Mouse (Mus musculus) ES-E14 (cell line): ENCODE data around the gene BC049715. TPM values are rescaled to one million over a fixed set of nuclear protein-coding genes. Genes with fewer than 3 reads are reported as not detected.

Source experiments
- DNase-seq: peaks from one replicate; pipeline ENCODE4 v3.0.0-alpha.2; 2013; ENCODE audit warnings: low read depth, low spot score
- H3K27ac ChIP-seq: 2 replicates; pipeline ENCODE4 v1.5.1; 2012; ENCODE audit warnings: low read depth, mild to moderate bottlenecking, low read length, moderate library complexity, mixed read lengths; ENCODE audit not compliant: poor library complexity, insufficient read depth, severe bottlenecking
- H3K36me3 ChIP-seq: 2 replicates; pipeline ENCODE4 v1.6.1; 2012; ENCODE audit warnings: mild to moderate bottlenecking, low read length, moderate library complexity, mixed read lengths; ENCODE audit not compliant: control insufficient read depth, poor library complexity, insufficient read depth, severe bottlenecking
- H3K4me1 ChIP-seq, 2 experiments: fragments of 150-350 bp in 1 of 2; sonication (generic) in 1 of 2; 2 replicates each; pipeline ENCODE4 v1.6.1; 2012; ENCODE audit warnings: low read length in 2 of 2, mild to moderate bottlenecking in 1 of 2, mixed read lengths in 1 of 2; ENCODE audit not compliant: control insufficient read depth in 2 of 2, insufficient read depth in 2 of 2, poor library complexity in 1 of 2
- H3K4me3 ChIP-seq, 2 experiments: fragments of 150-350 bp in 1 of 2; sonication (generic) in 1 of 2; 2 replicates each; pipeline ENCODE4 v1.5.1; 2012; ENCODE audit warnings: low read length in 2 of 2, low read depth in 1 of 2, mild to moderate bottlenecking in 1 of 2, mixed read lengths in 1 of 2; ENCODE audit not compliant: insufficient read depth in 1 of 2, poor library complexity in 1 of 2, severe bottlenecking in 1 of 2
- H3K9ac ChIP-seq: 2 replicates; pipeline ENCODE4 v1.6.1; 2012; ENCODE audit warnings: low read depth, mild to moderate bottlenecking, low read length, mixed read lengths; ENCODE audit not compliant: poor library complexity, insufficient read depth, severe bottlenecking
- H3K9me3 ChIP-seq: fragments of 150-350 bp; sonication (generic); 2 replicates; pipeline ENCODE4 v1.6.1; 2012; ENCODE audit warnings: low read depth, mild to moderate bottlenecking, low read length; ENCODE audit not compliant: control insufficient read depth, insufficient read depth
- CHD2 ChIP-seq: IDR thresholded peaks from 2 replicates; pipeline ENCODE4 v1.6.1; 2014; ENCODE audit warnings: mild to moderate bottlenecking, low read depth, low read length, inconsistent platforms
- HCFC1 ChIP-seq: IDR thresholded peaks from 2 replicates; pipeline ENCODE4 v1.6.1; 2012; ENCODE audit warnings: low read length, inconsistent platforms, borderline replicate concordance; ENCODE audit not compliant: insufficient read depth
- MAFK ChIP-seq: IDR thresholded peaks from 2 replicates; pipeline ENCODE4 v1.6.1; 2014; ENCODE audit warnings: mild to moderate bottlenecking, low read depth, low read length, inconsistent platforms; ENCODE audit not compliant: insufficient read depth
- ZC3H11A ChIP-seq: IDR thresholded peaks from 2 replicates; pipeline ENCODE4 v1.6.1; 2012; ENCODE audit warnings: low read depth, mild to moderate bottlenecking, inconsistent platforms, low read length, borderline replicate concordance
- ZNF384 ChIP-seq: IDR thresholded peaks from 2 replicates; pipeline ENCODE4 v1.6.1; 2012; ENCODE audit warnings: low read depth, low read length, inconsistent platforms
- in situ Hi-C, 2 experiments: fragments of 600-800 bp; cut with MboI; formaldehyde crosslinking; loops; one replicate each; pipeline ENCODE4 v1.15.1; 2025; ENCODE audit warnings: low sequenced_read_pairs in 2 of 2, inconsistent platforms in 1 of 2; ENCODE audit not compliant: unreplicated experiment in 2 of 2
- total RNA-seq: library from RNA; depleted of rRNA; stranded (reverse); fragments of 300-350 nt; gene quantifications from 2 replicates; pipeline ENCODE4 v1.2.3, GENCODE M21; 2012; rRNA removed

Gene BC049715
- total RNA-seq, 1 experiment = 1.2 TPM

- in situ Hi-C loops = no loop called here
- Histone ChIP-seq H3K9me3 (no peaks in the 10 kb centered on the region), H3K36me3 (no peaks in the 10 kb centered on the region), H3K27ac (no peak overlapping the region), H3K4me3 (no peak overlapping the region), H3K4me1 (no peaks in the 10 kb centered on the region), H3K9ac (no peak overlapping the region)
- no peak for TF ChIP-seq MAFK
- TF ChIP-seq ZC3H11A = no peak
- no peak for TF ChIP-seq CHD2
- TF ChIP-seq HCFC1 = no peak
- TF ChIP-seq ZNF384 = no peak
- no peak for DNase-seq
These were observed 62.1 kb downstream of the BC049715 start for GRCm38 (mm10) chr6:136889554-136889953.

Other genes with a start within 250 kb of the BC049715 start
- 2.5 and 3.0 TPM in 2 replicates for gene Plbd1, start 165.7 kb upstream of the BC049715 start, total RNA-seq
- 0.09 and 0.11 TPM in 2 replicates for gene Gucy2c, start 45.9 kb upstream of the BC049715 start, total RNA-seq
- 70.5 and 110 TPM in 2 replicates for gene Hist4h4, start 23.2 kb upstream of the BC049715 start, total RNA-seq
- gene H2afj, start 19.4 kb upstream of the BC049715 start, total RNA-seq = 185 and 274 TPM in 2 replicates
- gene Wbp11, start 607 bp downstream of the BC049715 start, total RNA-seq = 33.5 and 41.7 TPM in 2 replicates
- gene Smco3, start 7.8 kb downstream of the BC049715 start, total RNA-seq = not detected in 2 replicates
- gene Art4, start 30.1 kb downstream of the BC049715 start, total RNA-seq = 0.32 TPM in 1 of 2 replicates, not detected in the other
- gene Mgp, start 48.2 kb downstream of the BC049715 start, total RNA-seq = not detected in 2 replicates
- gene Erp27, start 94.6 kb downstream of the BC049715 start, total RNA-seq = not detected in 2 replicates
- 0.45 TPM in 1 of 2 replicates, not detected in the other for gene Pde6h, start 96.2 kb downstream of the BC049715 start, total RNA-seq
- 6.7 and 20.9 TPM in 2 replicates for gene Arhgdib, start 114.3 kb downstream of the BC049715 start, total RNA-seq